Mouse (Mus musculus) C2C12 (cell line): ENCODE results near the gene Ppp1r37. TPM values are rescaled to one million over a fixed set of nuclear protein-coding genes. Genes with fewer than 3 reads are reported as not detected.

ENCODE experiments used
- H3K27me3 ChIP-seq: one replicate; pipeline ENCODE4 v1.6.1; 2011; ENCODE audit not compliant: control insufficient read depth, insufficient read depth, insufficient read length
- H3K36me3 ChIP-seq: one replicate; pipeline ENCODE4 v1.6.1; 2011; ENCODE audit not compliant: control insufficient read depth, insufficient read depth
- H3K4me3 ChIP-seq: one replicate; pipeline ENCODE4 v1.5.1; 2011; ENCODE audit warnings: mild to moderate bottlenecking, control low read depth; ENCODE audit not compliant: poor library complexity, insufficient read depth, severe bottlenecking
- H3K79me2 ChIP-seq: one replicate; pipeline ENCODE4 v1.6.1; 2011; ENCODE audit not compliant: control insufficient read depth, insufficient read depth
- H3K79me3 ChIP-seq: one replicate; pipeline ENCODE4 v1.6.1; 2011; ENCODE audit warnings: low read depth, control low read depth
- H3ac ChIP-seq: one replicate; pipeline ENCODE3; 2011; ENCODE audit warnings: low read depth; ENCODE audit not compliant: control insufficient read depth, insufficient read length
- CEBPB ChIP-seq: IDR thresholded peaks from one replicate; pipeline ENCODE4 v1.6.1; 2011; ENCODE audit warnings: low read depth, mild to moderate bottlenecking, control low read depth, moderate library complexity
- CTCF ChIP-seq: IDR thresholded peaks from one replicate; pipeline ENCODE4 v1.5.1; 2011; ENCODE audit not compliant: control insufficient read depth, insufficient read depth, insufficient read length
- FOSL1 ChIP-seq: IDR thresholded peaks from one replicate; pipeline ENCODE4 v1.8.0; 2011; ENCODE audit warnings: mild to moderate bottlenecking, low read length; ENCODE audit not compliant: poor library complexity, insufficient read depth, severe bottlenecking
- MAX ChIP-seq: IDR thresholded peaks from one replicate; pipeline ENCODE4 v1.6.1; 2011; ENCODE audit warnings: mild to moderate bottlenecking, control low read depth
- MYOD1 ChIP-seq: IDR thresholded peaks from one replicate; pipeline ENCODE4 v1.6.1; 2011; ENCODE audit warnings: low read depth; ENCODE audit not compliant: control insufficient read depth, insufficient read length
- MYOG ChIP-seq: IDR thresholded peaks from one replicate; pipeline ENCODE4 v1.6.1; 2011; ENCODE audit not compliant: control insufficient read depth, insufficient read length; ENCODE audit errors: extremely low read depth
- USF1 ChIP-seq: IDR thresholded peaks from one replicate; pipeline ENCODE4 v1.6.1; 2011; ENCODE audit warnings: low read depth, mild to moderate bottlenecking, control low read depth, moderate library complexity
- polyA plus RNA-seq: library from polyadenylated mRNA; unstranded; fragments of >200 nt; fragmentation: generic; extraction: Trizol; gene quantifications from one replicate; pipeline ENCODE4 v1.2.1, GENCODE M21; 2012; ENCODE audit warnings: missing spikeins

Ppp1r37 gene
- polyA plus RNA-seq, 1 experiment = 32.6 TPM

- H3ac ChIP-seq = no peak overlapping the region
- TF ChIP-seq MYOD1 (no peak), CEBPB (no peak), USF1 (no peak), MAX (no peak), CTCF (no peak), MYOG (no peak), FOSL1 (no peak)
Observed at GRCm38 (mm10) chr7:19552443-19552842, 10.4 kb downstream of the Ppp1r37 start.

GRCm38 (mm10) chr7:19551634-19552033 lies 11.2 kb downstream of the Ppp1r37 start:
- no peak for TF ChIP-seq CEBPB
- no peak for TF ChIP-seq CTCF
- TF ChIP-seq FOSL1 = no peak
- no peak for TF ChIP-seq MYOD1
- no peak for TF ChIP-seq MYOG
- TF ChIP-seq USF1 = no peak
- TF ChIP-seq MAX = no peak
- peaks cover 55% of the 10 kb centered on the region for H3K79me3 ChIP-seq
- peaks cover 96% of the 10 kb centered on the region for H3K79me2 ChIP-seq
- no peak overlapping the region for H3ac ChIP-seq
- no peak overlapping the region for H3K4me3 ChIP-seq
- no peaks in the 10 kb centered on the region for H3K36me3 ChIP-seq
- H3K27me3 ChIP-seq = no peaks in the 10 kb centered on the region

More at GRCm38 (mm10) chr7:19552443-19552842, 10.4 kb downstream of the Ppp1r37 start:
- H3K79me3 ChIP-seq = peaks cover 57% of the 10 kb centered on the region
- peaks cover 96% of the 10 kb centered on the region for H3K79me2 ChIP-seq
- no peaks in the 10 kb centered on the region for H3K36me3 ChIP-seq
- no peaks in the 10 kb centered on the region for H3K27me3 ChIP-seq
- H3K4me3 ChIP-seq = no peak overlapping the region

GRCm38 (mm10) chr7:19549394-19549793 lies 13.5 kb downstream of the Ppp1r37 start:
- Histone ChIP-seq H3K27me3 (no peaks in the 10 kb centered on the region), H3ac (no peak overlapping the region), H3K4me3 (no peak overlapping the region), H3K79me2 (peaks cover 91% of the 10 kb centered on the region), H3K36me3 (no peaks in the 10 kb centered on the region), H3K79me3 (peaks cover 52% of the 10 kb centered on the region)
- TF ChIP-seq USF1 (no peak), CTCF (no peak), MYOG (no peak), MYOD1 (no peak), MAX (no peak)

GRCm38 (mm10) chr7:19547344-19547969 lies 15.4 kb downstream of the Ppp1r37 start:
- no peaks in the 10 kb centered on the region for H3K36me3 ChIP-seq
- no peak for TF ChIP-seq MYOG
- TF ChIP-seq MYOD1 = no peak
- H3K27me3 ChIP-seq = no peaks in the 10 kb centered on the region

GRCm38 (mm10) chr7:19546007-19546406 lies 16.9 kb downstream of the Ppp1r37 start:
- Histone ChIP-seq H3K79me3 (peaks cover 45% of the 10 kb centered on the region), H3K36me3 (no peaks in the 10 kb centered on the region), H3K4me3 (no peak overlapping the region), H3K79me2 (peaks cover 88% of the 10 kb centered on the region), H3K27me3 (no peaks in the 10 kb centered on the region), H3ac (no peak overlapping the region)
- TF ChIP-seq FOSL1 = no peak
- TF ChIP-seq CEBPB = no peak
- no peak for TF ChIP-seq USF1
- TF ChIP-seq MYOD1 = no peak
- TF ChIP-seq MAX = no peak

More at GRCm38 (mm10) chr7:19547344-19547969, 15.4 kb downstream of the Ppp1r37 start:
- H3K79me3 ChIP-seq = peaks cover 50% of the 10 kb centered on the region
- H3K4me3 ChIP-seq = no peak overlapping the region
- H3ac ChIP-seq = no peak overlapping the region
- peaks cover 89% of the 10 kb centered on the region for H3K79me2 ChIP-seq

GRCm38 (mm10) chr7:19543584-19543983 lies 19.3 kb downstream of the Ppp1r37 start:
- Histone ChIP-seq H3ac (no peak overlapping the region), H3K79me2 (peaks cover 84% of the 10 kb centered on the region), H3K27me3 (no peaks in the 10 kb centered on the region), H3K36me3 (no peaks in the 10 kb centered on the region), H3K4me3 (no peak overlapping the region), H3K79me3 (peaks cover 39% of the 10 kb centered on the region)
- no peak for TF ChIP-seq MYOD1
- no peak for TF ChIP-seq MYOG
- TF ChIP-seq FOSL1 = no peak
